In the genomic region with DNA sequence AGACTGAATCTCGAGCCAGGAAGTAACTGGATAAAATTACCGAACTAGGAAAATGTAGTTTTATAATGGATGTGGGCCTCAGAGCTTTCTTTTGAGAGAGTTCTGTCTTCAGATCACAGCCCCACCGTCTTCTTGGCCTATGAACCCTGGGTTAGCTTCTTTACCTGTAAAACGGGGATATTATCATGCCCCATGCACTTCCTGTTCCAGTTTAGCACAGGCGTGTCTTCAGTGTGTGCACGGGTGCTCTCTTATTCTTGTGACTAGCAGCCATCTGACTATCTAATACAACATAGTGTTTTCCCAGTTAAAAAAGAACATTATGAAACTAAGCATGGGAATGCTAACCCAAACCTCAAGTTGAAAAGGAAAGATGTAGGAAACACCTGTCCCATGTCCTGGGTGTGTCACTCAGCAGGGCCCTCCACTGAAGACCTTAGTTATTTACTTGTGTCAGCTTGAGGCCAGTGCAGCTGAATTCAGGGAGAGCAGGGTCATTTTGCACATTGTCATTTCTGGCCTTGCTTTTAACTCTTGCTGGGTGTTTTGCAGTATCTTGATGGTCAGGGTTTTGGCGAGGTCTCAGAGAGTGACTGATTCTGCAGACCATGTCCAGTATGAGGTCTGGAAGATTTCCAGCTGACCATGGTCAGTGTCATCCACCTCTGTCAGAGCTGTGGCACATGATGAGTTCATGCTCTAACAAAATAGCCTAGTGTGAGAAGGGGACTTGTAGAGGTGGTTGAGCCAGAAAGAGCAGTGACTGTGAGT, we compare ENCODE assay signal across 27 mouse cellular contexts. TPM values are rescaled to one million over a fixed set of nuclear protein-coding genes. Genes with fewer than 3 reads are reported as not detected.
DNase-seq lines count a peak whose midpoint lies in the region; ATAC-seq and TF ChIP-seq lines count a peak whose summit lies in the region.
"Had no signal": no experiment of that assay in that cellular context is flagged by ENCODE, and none has a peak within 500 bp of the region (broad histone marks: within the 10 kb centered on the region; RNA-seq: fewer than 3 reads in every experiment).

No protein-coding gene starts in this region.

- no peaks in the 10 kb centered on the region for H3K27me3 ChIP-seq in heart, embryonic 11.5 days (ENCODE audit: control insufficient read depth, insufficient read depth, low read length)
- no peaks in the 10 kb centered on the region for H3K27me3 ChIP-seq in myocyte (ENCODE audit: control insufficient read depth, insufficient read depth, insufficient read length)
- H3K27me3 ChIP-seq: forebrain, embryonic 13.5 days; heart, embryonic 15.5 days; hindbrain, embryonic 13.5 days; limb, embryonic 12.5 days; midbrain, embryonic 12.5 days; neural tube, embryonic 12.5 days had no signal

- no peak overlapping the region for H3K4me3 ChIP-seq in heart, embryonic 11.5 days (ENCODE audit: low read depth, low read length)
- no peak overlapping the region for H3K4me3 ChIP-seq in myocyte
- H3K4me3 ChIP-seq: forebrain, embryonic 13.5 days; heart, embryonic 15.5 days; hindbrain, embryonic 13.5 days; layer of hippocampus, adult 2 months; limb, embryonic 12.5 days; midbrain, embryonic 12.5 days; neural tube, embryonic 12.5 days had no signal

- H3K4me1 ChIP-seq in heart, embryonic 11.5 days (ENCODE audit: control insufficient read depth, insufficient read depth, low read length), result peaks cover 38% of the 10 kb centered on the region
- H3K4me1 ChIP-seq: forebrain, embryonic 13.5 days; hindbrain, embryonic 13.5 days; midbrain, embryonic 12.5 days; neural tube, embryonic 12.5 days had no signal

- no peak for TF ChIP-seq POLR2A in myocyte (IDR thresholded peaks at IDR 0.05; ENCODE audit: insufficient read length, low read depth)

- H3K27ac ChIP-seq in heart, embryonic 11.5 days (ENCODE audit: low read depth, low read length), result no peak overlapping the region
- H3K27ac ChIP-seq: forebrain, embryonic 13.5 days; heart, embryonic 15.5 days; hindbrain, embryonic 13.5 days; layer of hippocampus, adult 2 months; limb, embryonic 12.5 days; liver, embryonic 14.5 days; midbrain, embryonic 12.5 days; neural tube, embryonic 12.5 days had no signal

- DNase-seq in heart, adult 11 months, result peak; percentile 91
- DNase-seq in 416B (ENCODE audit: low read depth), result peak; percentile 23
- DNase-seq in Muller cell, postnatal 12 days (ENCODE audit: inconsistent ontology term), result peak; percentile 37
- no peak for DNase-seq in c-Kit-positive CD71-positive TER-119-positive erythroid progenitor cells, embryonic 14.5 days (ENCODE audit: low spot score)
- no peak for DNase-seq in thymus, postnatal 10 days (ENCODE audit: low spot score in 2 of 2)
- no peak for DNase-seq in frontal cortex, adult 2 months (ENCODE audit: extremely low spot score in 1 of 2, low spot score in 1 of 2)
- DNase-seq: cerebellum, adult 8-10 months; gastrocnemius, postnatal 10 days; heart, adult 18-20 months; heart, postnatal 36 days; kidney, postnatal 25 days; lung, embryonic 14.5 days; right cerebral cortex, postnatal 14 days; thymus, postnatal 4 days had no signal

- H3K9ac ChIP-seq in heart, embryonic 11.5 days (ENCODE audit: low read depth, low read length), result no peak overlapping the region
- H3K9ac ChIP-seq: forebrain, embryonic 13.5 days; heart, embryonic 15.5 days; hindbrain, embryonic 13.5 days; limb, embryonic 12.5 days; liver, embryonic 14.5 days; lung, embryonic 14.5 days; midbrain, embryonic 12.5 days; neural tube, embryonic 12.5 days had no signal

- H3K79me2 ChIP-seq in myocyte (ENCODE audit: control insufficient read depth, insufficient read depth), result peaks cover 97% of the 10 kb centered on the region

- 74% methylated on average over 7 of the region's 7 CpGs for WGBS in heart, embryonic 11.5 days (ENCODE audit: insufficient replicate concordance)

- no peak overlapping the region for H3K4me2 ChIP-seq in heart, embryonic 11.5 days
- H3K4me2 ChIP-seq in myocyte (ENCODE audit: low read depth), result peak overlapping the region; percentile 10
- H3K4me2 ChIP-seq: forebrain, embryonic 13.5 days; heart, embryonic 15.5 days; hindbrain, embryonic 13.5 days; limb, embryonic 12.5 days; lung, embryonic 14.5 days; midbrain, embryonic 12.5 days; neural tube, embryonic 12.5 days had no signal

- no peak for ATAC-seq in heart, embryonic 11.5 days (replicated peaks; ENCODE audit: insufficient number of reproducible peaks, low FRiP score, low TSS enrichment)
- ATAC-seq: CD4-positive, CD25-positive, alpha-beta regulatory T cell, adult 4 months; forebrain, embryonic 13.5 days; inflammation-experienced regulatory T-cells, adult 6 months had no signal

- 0 out of 2 replicates have a peak, but pooled peaks cover 2% of the 10 kb centered on the region for H3K36me3 ChIP-seq in heart, embryonic 11.5 days (ENCODE audit: control insufficient read depth, insufficient read depth, low read length)
- peaks cover 15% of the 10 kb centered on the region for H3K36me3 ChIP-seq in myocyte (ENCODE audit: control insufficient read depth, insufficient read depth)
- H3K36me3 ChIP-seq: hindbrain, embryonic 13.5 days; midbrain, embryonic 12.5 days; neural tube, embryonic 12.5 days had no signal

- H3ac ChIP-seq in myocyte (ENCODE audit: control insufficient read depth, insufficient read length), result no peak overlapping the region

- no peaks in the 10 kb centered on the region for H3K9me3 ChIP-seq in heart, embryonic 11.5 days (replicated peaks; ENCODE audit: control insufficient read depth, low read length)
- H3K9me3 ChIP-seq: forebrain, embryonic 13.5 days; heart, embryonic 15.5 days; hindbrain, embryonic 13.5 days; limb, embryonic 12.5 days; midbrain, embryonic 12.5 days; neural tube, embryonic 12.5 days had no signal

TF ChIP-seq in myocyte, 11 proteins besides CTCF, POLR2A, EP300 and RAD21:
- TF ChIP-seq TCF3 (IDR thresholded peaks at IDR 0.05; ENCODE audit: insufficient read length, low read depth) (no peak), POLR2AphosphoS2 (IDR thresholded peaks at IDR 0.05; ENCODE audit: insufficient read length, low read depth) (no peak), SRF (IDR thresholded peaks at IDR 0.05; ENCODE audit: control insufficient read depth, insufficient read length, low read depth) (no peak), E2F4 (IDR thresholded peaks at IDR 0.05; ENCODE audit: insufficient read depth) (no peak), MYOD1 (IDR thresholded peaks at IDR 0.05; ENCODE audit: control insufficient read depth in 1 of 3, insufficient read length in 2 of 3, low read depth in 2 of 3) (peak; percentile 26 to 48 (median 45)), CEBPB (IDR thresholded peaks at IDR 0.05; ENCODE audit: insufficient read depth, poor library complexity, severe bottlenecking) (no peak), MYOG (IDR thresholded peaks at IDR 0.05; ENCODE audit: control insufficient read depth in 1 of 3, insufficient read depth in 1 of 3, insufficient read length in 2 of 3, low read depth in 2 of 3) (no peak), USF1 (IDR thresholded peaks at IDR 0.05; ENCODE audit: low read depth) (no peak)

RNA-seq across cellular contexts. Expression of a gene that starts 12.5 kb away (rescaled TPM):
- 0.21 and 0.42 TPM in 2 replicates for polyA plus RNA-seq in heart, embryonic 11.5 days (2014; fragmentation: Nextera tagmentation; extraction: Ambion mirVana)
- 0.02 TPM for polyA plus RNA-seq in myocyte (2012; fragmentation: generic; extraction: Trizol)
- not detected in 2 replicates for polyA plus RNA-seq in frontal cortex, adult 2 months (2012; rRNA removed)
- polyA plus RNA-seq: CD4-positive, CD25-positive, alpha-beta regulatory T cell, adult 4 months; hindbrain, embryonic 13.5 days; liver, embryonic 14.5 days; spleen, adult 2 months had no signal

RNA-seq across cellular contexts. Expression of a gene that starts 53.4 kb away (rescaled TPM):
- 78.0 and 86.2 TPM in 2 replicates for polyA plus RNA-seq in heart, embryonic 11.5 days (2014; fragmentation: Nextera tagmentation; extraction: Ambion mirVana)
- 79.3 TPM for polyA plus RNA-seq in myocyte (2012; fragmentation: generic; extraction: Trizol)
- 51.1 and 60.2 TPM in 2 replicates for polyA plus RNA-seq in frontal cortex, adult 2 months (2012; rRNA removed)

Comparison
In these comparisons a context has a peak if more than half of its experiments do, and no peak if none do; other contexts are left out.
1. DNase-seq: peak in heart, adult 11 months (single experiment), 416B (single experiment) and Muller cell, postnatal 12 days (single experiment); none in c-Kit-positive CD71-positive TER-119-positive erythroid progenitor cells, embryonic 14.5 days (single experiment), thymus, postnatal 10 days (0 of 2) and frontal cortex, adult 2 months (0 of 2).